Comparison of ENCODE assay signal across 25 mouse cellular contexts in genomic region chr17:7265291-7265690, GRCm38 (mm10). TPM values are rescaled to one million over a fixed set of nuclear protein-coding genes. Genes with fewer than 3 reads are reported as not detected.
DNase-seq lines count a peak whose midpoint lies in the region; ATAC-seq and TF ChIP-seq lines count a peak whose summit lies in the region.
"Had no signal": no experiment of that assay in that cellular context is flagged by ENCODE, and none has a peak within 500 bp of the region (broad histone marks: within the 10 kb centered on the region; RNA-seq: fewer than 3 reads in every experiment).

No protein-coding gene starts in this region.

- H3K9ac ChIP-seq in forebrain, embryonic 12.5 days: no peak overlapping the region
- H3K9ac ChIP-seq in heart, embryonic 15.5 days: no peak overlapping the region
- H3K9ac ChIP-seq in midbrain, embryonic 12.5 days (replicated peaks): no peak overlapping the region
- no peak overlapping the region for H3K9ac ChIP-seq in midbrain, embryonic 16.5 days (ENCODE audit: low read depth, low read length)
- H3K9ac ChIP-seq: embryonic facial prominence, embryonic 12.5 days; intestine, embryonic 15.5 days; limb, embryonic 13.5 days; liver, embryonic 13.5 days; lung, embryonic 14.5 days had no signal

- peaks cover 57% of the 10 kb centered on the region for H3K4me1 ChIP-seq in forebrain, embryonic 10.5 days
- peaks cover 35% of the 10 kb centered on the region for H3K4me1 ChIP-seq in forebrain, embryonic 12.5 days
- peaks cover 72% of the 10 kb centered on the region for H3K4me1 ChIP-seq in heart, embryonic 15.5 days (replicated peaks)
- H3K4me1 ChIP-seq in midbrain, embryonic 12.5 days: peaks cover 23% of the 10 kb centered on the region
- peaks cover 10% of the 10 kb centered on the region for H3K4me1 ChIP-seq in midbrain, embryonic 16.5 days (ENCODE audit: control insufficient read depth, insufficient read depth, low read length)

- no peak overlapping the region for H3K4me3 ChIP-seq in forebrain, embryonic 10.5 days
- H3K4me3 ChIP-seq in forebrain, embryonic 12.5 days (replicated peaks): no peak overlapping the region
- H3K4me3 ChIP-seq in heart, embryonic 15.5 days: no peak overlapping the region
- H3K4me3 ChIP-seq in midbrain, embryonic 12.5 days: no peak overlapping the region
- no peak overlapping the region for H3K4me3 ChIP-seq in midbrain, embryonic 16.5 days (ENCODE audit: low read depth, low read length)
- H3K4me3 ChIP-seq in myocyte: no peak overlapping the region
- H3K4me3 ChIP-seq: embryonic facial prominence, embryonic 12.5 days; gastrocnemius, adult 2 months; hindbrain, embryonic 10.5 days; intestine, embryonic 15.5 days; limb, embryonic 13.5 days; liver, embryonic 13.5 days had no signal

- no peaks in the 10 kb centered on the region for H3K9me3 ChIP-seq in forebrain, embryonic 10.5 days
- no peaks in the 10 kb centered on the region for H3K9me3 ChIP-seq in forebrain, embryonic 12.5 days
- H3K9me3 ChIP-seq in heart, embryonic 15.5 days (replicated peaks): no peaks in the 10 kb centered on the region
- H3K9me3 ChIP-seq in midbrain, embryonic 12.5 days: no peaks in the 10 kb centered on the region
- no peaks in the 10 kb centered on the region for H3K9me3 ChIP-seq in midbrain, embryonic 16.5 days (replicated peaks; ENCODE audit: control insufficient read depth, low read length, poor library complexity, severe bottlenecking)
- H3K9me3 ChIP-seq: embryonic facial prominence, embryonic 12.5 days; hindbrain, embryonic 10.5 days; intestine, embryonic 15.5 days; limb, embryonic 13.5 days; liver, embryonic 13.5 days had no signal

- H3K27ac ChIP-seq in forebrain, embryonic 10.5 days: 0 out of 2 replicates have a peak overlapping the region, but pooled peaks have one; percentile 4
- no peak overlapping the region for H3K27ac ChIP-seq in forebrain, embryonic 12.5 days
- peak overlapping the region; percentile 89 for H3K27ac ChIP-seq in heart, embryonic 15.5 days
- H3K27ac ChIP-seq in midbrain, embryonic 12.5 days (replicated peaks): 0 out of 2 replicates have a peak overlapping the region, but pooled peaks have one; percentile 15
- no peak overlapping the region for H3K27ac ChIP-seq in midbrain, embryonic 16.5 days (ENCODE audit: low read length)
- H3K27ac ChIP-seq: embryonic facial prominence, embryonic 12.5 days; hindbrain, embryonic 10.5 days; intestine, embryonic 15.5 days; limb, embryonic 13.5 days; liver, embryonic 13.5 days had no signal

- no peak for TF ChIP-seq POLR2A in myocyte (IDR thresholded peaks at IDR 0.05; ENCODE audit: insufficient read length, low read depth)

- no peaks in the 10 kb centered on the region for H3K79me2 ChIP-seq in myocyte (ENCODE audit: control insufficient read depth, insufficient read depth)

- no peak overlapping the region for H3K4me2 ChIP-seq in forebrain, embryonic 12.5 days
- H3K4me2 ChIP-seq in heart, embryonic 15.5 days: no peak overlapping the region
- no peak overlapping the region for H3K4me2 ChIP-seq in midbrain, embryonic 12.5 days (replicated peaks)
- H3K4me2 ChIP-seq in midbrain, embryonic 16.5 days (ENCODE audit: low read length): no peak overlapping the region
- H3K4me2 ChIP-seq in myocyte (ENCODE audit: low read depth): no peak overlapping the region
- H3K4me2 ChIP-seq: embryonic facial prominence, embryonic 12.5 days; intestine, embryonic 15.5 days; limb, embryonic 13.5 days; liver, embryonic 13.5 days had no signal

- peaks cover 24% of the 10 kb centered on the region for H3K36me3 ChIP-seq in forebrain, embryonic 10.5 days (replicated peaks)
- peaks cover 10% of the 10 kb centered on the region for H3K36me3 ChIP-seq in forebrain, embryonic 12.5 days (replicated peaks)
- H3K36me3 ChIP-seq in heart, embryonic 15.5 days: no peaks in the 10 kb centered on the region
- peaks cover 11% of the 10 kb centered on the region for H3K36me3 ChIP-seq in midbrain, embryonic 12.5 days
- no peaks in the 10 kb centered on the region for H3K36me3 ChIP-seq in midbrain, embryonic 16.5 days (ENCODE audit: control insufficient read depth, insufficient read depth, low read length)
- peaks cover 18% of the 10 kb centered on the region for H3K36me3 ChIP-seq in myocyte (ENCODE audit: control insufficient read depth, insufficient read depth)
- H3K36me3 ChIP-seq: intestine, embryonic 15.5 days; liver, embryonic 13.5 days had no signal

- no peak overlapping the region for H3ac ChIP-seq in myocyte (ENCODE audit: control insufficient read depth, insufficient read length)

- DNase-seq in forebrain, embryonic 10.5 days (ENCODE audit: extremely low spot score, low spot score): no peak
- no peak for DNase-seq in heart, adult 18-20 months
- DNase-seq in adrenal gland, postnatal 25 days: no peak
- DNase-seq: adrenal gland, postnatal 10 days; cerebellum, adult 9-11 months; gastrocnemius, adult 2 months; liver, embryonic 13.5 days; lung, postnatal 36 days; thymus, postnatal 4 days had no signal

- no peak for ATAC-seq in forebrain, embryonic 12.5 days (ENCODE audit: low FRiP score)
- no peak for ATAC-seq in heart, embryonic 15.5 days (replicated peaks; ENCODE audit: insufficient number of reproducible peaks, insufficient read depth, low FRiP score, low read depth)
- ATAC-seq in midbrain, embryonic 12.5 days (ENCODE audit: low FRiP score, low read depth): no peak
- ATAC-seq in midbrain, embryonic 16.5 days: no peak
- ATAC-seq: activated CD4-positive, CD25-positive, alpha-beta regulatory T cell, adult 4 months; CD4-positive, CD25-positive, alpha-beta regulatory T cell, adult 4 months; intestine, embryonic 15.5 days had no signal

- H3K27me3 ChIP-seq in forebrain, embryonic 10.5 days (ENCODE audit: poor library complexity, severe bottlenecking): no peaks in the 10 kb centered on the region
- no peaks in the 10 kb centered on the region for H3K27me3 ChIP-seq in forebrain, embryonic 12.5 days
- no peaks in the 10 kb centered on the region for H3K27me3 ChIP-seq in heart, embryonic 15.5 days
- no peaks in the 10 kb centered on the region for H3K27me3 ChIP-seq in midbrain, embryonic 12.5 days
- H3K27me3 ChIP-seq in midbrain, embryonic 16.5 days (ENCODE audit: control insufficient read depth, insufficient read depth, low read depth, low read length): no peaks in the 10 kb centered on the region
- no peaks in the 10 kb centered on the region for H3K27me3 ChIP-seq in myocyte (ENCODE audit: control insufficient read depth, insufficient read depth, insufficient read length)
- H3K27me3 ChIP-seq: embryonic facial prominence, embryonic 12.5 days; intestine, embryonic 15.5 days; limb, embryonic 13.5 days; liver, embryonic 13.5 days had no signal

- 89% methylated on average over 4 of the region's 4 CpGs for WGBS in forebrain, embryonic 10.5 days
- WGBS in forebrain, embryonic 12.5 days: 87% methylated on average over 4 of the region's 4 CpGs
- 60% methylated on average over 4 of the region's 4 CpGs for WGBS in heart, embryonic 15.5 days
- 88% methylated on average over 4 of the region's 4 CpGs for WGBS in midbrain, embryonic 12.5 days
- 90% methylated on average over 4 of the region's 4 CpGs for WGBS in midbrain, embryonic 16.5 days

TF ChIP-seq in myocyte, 11 proteins besides CTCF, POLR2A, EP300 and RAD21:
- TF ChIP-seq MYOD1 (IDR thresholded peaks at IDR 0.05; ENCODE audit: control insufficient read depth in 1 of 3, insufficient read length in 2 of 3, low read depth in 2 of 3) (peak in 2 of 3 experiments; percentile 21 to 64), TCF12 (IDR thresholded peaks at IDR 0.05; ENCODE audit: insufficient read depth, poor library complexity, severe bottlenecking) (no peak), SRF (IDR thresholded peaks at IDR 0.05; ENCODE audit: control insufficient read depth, insufficient read length, low read depth) (no peak), MYOG (IDR thresholded peaks at IDR 0.05; ENCODE audit: control insufficient read depth in 1 of 3, insufficient read depth in 1 of 3, insufficient read length in 2 of 3, low read depth in 2 of 3) (peak in 2 of 3 experiments; percentile 36 to 50)
TF ChIP-seq in myocyte: peak in this region for 2.

RNA-seq across cellular contexts. Expression of gene Tcp10a, which starts 59.2 kb away (rescaled TPM):
- polyA plus RNA-seq in forebrain, embryonic 10.5 days (2016; fragmentation: Nextera tagmentation; extraction: Ambion mirVana): not detected in 2 replicates
- not detected in 2 replicates for polyA plus RNA-seq in forebrain, embryonic 12.5 days (2016; fragmentation: Nextera tagmentation; extraction: Ambion mirVana)
- not detected in 2 replicates for polyA plus RNA-seq in heart, embryonic 15.5 days (2015; fragmentation: Nextera tagmentation; extraction: Ambion mirVana)
- not detected for total RNA-seq in heart, adult 18-20 months (2021)
- polyA plus RNA-seq in midbrain, embryonic 12.5 days (2016; fragmentation: Nextera tagmentation; extraction: Ambion mirVana): not detected in 2 replicates
- polyA plus RNA-seq in midbrain, embryonic 16.5 days (2015; fragmentation: Nextera tagmentation; extraction: Ambion mirVana): not detected in 2 replicates
- not detected for polyA plus RNA-seq in myocyte (2012; fragmentation: generic; extraction: Trizol)
- total RNA-seq in adrenal gland, postnatal 25 days (2021): 0.24 TPM in 1 of 2 replicates, not detected in the other
- total RNA-seq: adrenal gland, postnatal 10 days; gastrocnemius, adult 2 months had no signal
- polyA plus RNA-seq: activated CD4-positive, CD25-positive, alpha-beta regulatory T cell, adult 4 months; brain, embryonic 14.5 days; CD4-positive, CD25-positive, alpha-beta regulatory T cell, adult 4 months; cortical plate, adult 2 months; embryonic facial prominence, embryonic 12.5 days; hindbrain, embryonic 10.5 days; intestine, embryonic 15.5 days; kidney, embryonic 16.5 days; large intestine, adult 2 months; limb, embryonic 13.5 days; liver, embryonic 13.5 days; lung, embryonic 14.5 days had no signal

Comparison
In these comparisons a context has a peak if more than half of its experiments do, and no peak if none do; other contexts are left out.
1. H3K27ac ChIP-seq: peak in forebrain, embryonic 10.5 days (single experiment), heart, embryonic 15.5 days (single experiment) and midbrain, embryonic 12.5 days (single experiment); none in forebrain, embryonic 12.5 days (single experiment) and midbrain, embryonic 16.5 days (single experiment).